Mouse (Mus musculus) 3134 (cell line): Measurements from ENCODE around the gene Cep63.

Experiments used
- DNase-seq: peaks from one replicate; pipeline ENCODE4 v3.0.0-alpha.2; 2011; ENCODE audit warnings: low spot score; ENCODE audit not compliant: insufficient read length; ENCODE audit errors: extremely low read depth

Cep63 gene

GRCm38 (mm10) chr9:102577480-102577879, 48.9 kb downstream of the Cep63 start:
- no peak for DNase-seq

GRCm38 (mm10) chr9:102572888-102573287, 53.4 kb downstream of the Cep63 start:
- no peak for DNase-seq

DNA sequence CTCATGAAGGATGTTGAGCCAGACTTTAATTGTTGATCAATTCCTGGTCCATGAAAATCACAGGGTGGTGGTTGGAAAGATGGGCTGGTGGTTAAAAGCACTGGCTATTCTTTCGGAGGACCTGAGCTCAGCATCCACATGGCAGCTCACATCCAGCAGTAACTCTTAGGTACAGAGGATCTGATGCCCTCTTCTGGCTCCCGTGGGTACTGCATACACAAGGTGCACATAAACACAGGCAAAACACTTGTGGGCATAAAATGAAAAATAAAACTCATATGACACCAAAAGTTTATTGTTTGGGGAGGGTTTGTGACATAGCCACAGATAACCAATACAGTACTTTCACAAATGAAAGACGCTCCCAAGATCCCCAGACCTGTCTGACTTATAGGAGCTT, 67.9 kb downstream of the Cep63 start:
- no peak for DNase-seq

- no peak for DNase-seq
Measured at GRCm38 (mm10) chr9:102553781-102554180, 72.6 kb downstream of the Cep63 start.

GRCm38 (mm10) chr9:102551771-102552170, 74.6 kb downstream of the Cep63 start:
- DNase-seq, result no peak

GRCm38 (mm10) chr9:102549211-102549610, 77.1 kb downstream of the Cep63 start:
- DNase-seq, result no peak

- DNase-seq, result no peak
Measured at GRCm38 (mm10) chr9:102547028-102547354, 79.3 kb downstream of the Cep63 start.

GRCm38 (mm10) chr9:102546256-102547027, 79.9 kb downstream of the Cep63 start:
- no peak for DNase-seq

- DNase-seq, result no peak
Measured at GRCm38 (mm10) chr9:102545406-102546255, 80.7 kb downstream of the Cep63 start.

- no peak for DNase-seq
Measured at GRCm38 (mm10) chr9:102544773-102545366, 81.5 kb downstream of the Cep63 start.

- DNase-seq, result no peak
Measured at GRCm38 (mm10) chr9:102544116-102544772, 82.1 kb downstream of the Cep63 start.

DNA sequence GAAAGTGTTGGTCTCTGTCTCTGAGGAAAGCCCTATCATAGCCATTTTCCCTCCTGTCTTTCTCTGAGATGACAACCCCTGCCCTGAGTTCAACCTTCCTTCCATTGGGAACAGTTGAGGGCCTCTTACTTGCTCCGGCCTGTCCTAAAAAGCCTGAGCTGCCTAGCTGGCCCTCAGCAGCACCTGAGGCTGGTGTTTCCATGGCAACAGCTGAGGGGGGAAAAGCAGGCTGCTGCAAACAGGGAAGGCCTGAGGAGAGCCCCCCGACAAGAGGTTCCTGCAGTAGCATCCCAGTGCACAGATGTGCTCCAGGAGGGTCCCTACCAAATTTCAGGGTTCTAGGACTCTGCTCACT, 82.6 kb downstream of the Cep63 start:
- no peak for DNase-seq

- no peak for DNase-seq
Measured at GRCm38 (mm10) chr9:102542540-102542939, 83.8 kb downstream of the Cep63 start.

GRCm38 (mm10) chr9:102541666-102542065, 84.7 kb downstream of the Cep63 start:
- DNase-seq, result no peak

GRCm38 (mm10) chr9:102539699-102540098, 86.6 kb downstream of the Cep63 start:
- DNase-seq, result no peak

DNA sequence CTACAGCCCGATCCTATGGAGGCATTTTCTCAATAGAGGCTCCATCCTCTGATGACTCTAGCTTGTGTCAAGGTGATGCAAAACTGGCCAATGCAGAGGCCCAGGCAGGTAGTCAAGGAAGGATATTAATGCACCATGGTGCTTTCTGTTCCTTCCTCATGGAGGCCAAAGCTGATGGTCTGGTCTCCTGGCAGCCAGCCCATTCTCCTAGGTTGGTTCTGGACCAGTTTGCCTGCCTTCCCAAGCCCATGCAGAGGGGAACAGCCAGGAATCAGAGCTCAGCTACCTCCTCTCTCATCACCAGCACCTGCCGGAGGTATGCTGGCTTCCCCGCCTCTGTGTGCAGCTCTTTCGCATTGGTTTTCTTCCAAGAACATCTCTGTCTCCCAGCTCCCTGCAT, 89.4 kb downstream of the Cep63 start:
- DNase-seq, result no peak
